Mouse (Mus musculus): Measurements from ENCODE around the gene Adcy6. TPM values are rescaled to one million over a fixed set of nuclear protein-coding genes. Genes with fewer than 3 reads are reported as not detected.

The Adcy6 gene
- total and polyA plus RNA-seq, 3 experiments, result 76.0 to 77.3 TPM; not detected in 1

GRCm38 (mm10) chr15:98541064-98541463, 68.8 kb downstream of the Adcy6 start:
- H3K4me1 ChIP-seq (ENCODE audit: control insufficient read depth in 1 of 2, insufficient read depth in 2 of 2, low read length in 2 of 2), result peaks cover 0 to 11% of the 10 kb centered on the region in 2 experiments; a peak in 3 of 4 replicates
- H3K9me3 ChIP-seq (replicated peaks; ENCODE audit: insufficient read depth, low read length), result no peaks in the 10 kb centered on the region
- H3K79me2 ChIP-seq (ENCODE audit: control insufficient read depth, insufficient read depth, low read length, poor library complexity), result no peaks in the 10 kb centered on the region; the same call in 1 of the 2 replicates
- H3K27me3 ChIP-seq (ENCODE audit: control insufficient read depth in 1 of 2, insufficient read depth in 2 of 2, low read length in 2 of 2), result no peaks in the 10 kb centered on the region
- peak; percentile 57 for DNase-seq (ENCODE audit: low read depth, low spot score)
- TF ChIP-seq CTCF (IDR thresholded peaks at IDR 0.05 in 2 of 3, conservative IDR thresholded peaks at IDR 0.05 in 1 of 3; ENCODE audit: control insufficient read depth in 1 of 3, insufficient read depth in 1 of 3, low read depth in 2 of 3, low read length in 3 of 3, poor library complexity in 1 of 3, severe bottlenecking in 1 of 3) (no peak), GATA1 (IDR thresholded peaks at IDR 0.05; ENCODE audit: low read depth, low read length) (0 out of 2 replicates have a peak, but pooled peaks have one; percentile 30), EP300 (IDR thresholded peaks at IDR 0.05; ENCODE audit: low read depth in 1 of 2, low read length in 2 of 2) (peak in 1 of 2 experiments; percentile 58; a peak in 2 of 4 replicates), TBP (IDR thresholded peaks at IDR 0.05; ENCODE audit: low read depth, low read length) (peak; percentile 87), JUND (IDR thresholded peaks at IDR 0.05; ENCODE audit: low read depth, low read length) (no peak)
- no peak overlapping the region for H3K27ac ChIP-seq (ENCODE audit: control insufficient read depth, low read depth, low read length)
- H3K36me3 ChIP-seq (ENCODE audit: control insufficient read depth in 1 of 2, insufficient read depth in 2 of 2, low read length in 2 of 2), result peaks cover 3 to 63% of the 10 kb centered on the region in 2 experiments; a peak in 2 of 4 replicates
- no peak overlapping the region for H3K4me3 ChIP-seq (ENCODE audit: control insufficient read depth in 1 of 2, insufficient read depth in 1 of 2, low read depth in 2 of 2, low read length in 2 of 2)
- no peak overlapping the region for H3K9ac ChIP-seq (ENCODE audit: control insufficient read depth, low read depth, low read length, poor library complexity, severe bottlenecking)

Other genes with a start within 250 kb of the Adcy6 start
- 0.20 and 0.46 TPM in 2 replicates for gene Olfr283, start 229.1 kb downstream of the Adcy6 start, total RNA-seq (2012; rRNA removed)
- under 1 TPM in 1 of 2 experiments, not detected in 1; 0.11 TPM for gene Olfr283, start 229.1 kb downstream of the Adcy6 start, polyA plus RNA-seq (2012; ENCODE audit: insufficient read depth in 1 of 2, insufficient read length in 2 of 2, low read depth in 1 of 2, low replicate concordance in 2 of 2, missing spikeins in 1 of 2)
- not detected in 2 replicates for gene Olfr282, start 178.9 kb downstream of the Adcy6 start, total RNA-seq (2012; rRNA removed)
- under 1 TPM in 1 of 2 experiments, not detected in 1; 0.18 TPM for gene Olfr282, start 178.9 kb downstream of the Adcy6 start, polyA plus RNA-seq (2012; ENCODE audit: insufficient read depth in 1 of 2, insufficient read length in 2 of 2, low read depth in 1 of 2, low replicate concordance in 2 of 2, missing spikeins in 1 of 2)
- 0.08 TPM in 1 of 2 replicates, not detected in the other for gene Olfr281, start 157.5 kb downstream of the Adcy6 start, total RNA-seq (2012; rRNA removed)
- under 1 TPM in 1 of 2 experiments, not detected in 1; 0.40 TPM for gene Olfr281, start 157.5 kb downstream of the Adcy6 start, polyA plus RNA-seq (2012; ENCODE audit: insufficient read depth in 1 of 2, insufficient read length in 2 of 2, low read depth in 1 of 2, low replicate concordance in 2 of 2, missing spikeins in 1 of 2)
- gene OR5BS1P, start 140.2 kb downstream of the Adcy6 start, total RNA-seq (2012; rRNA removed), result 0.04 TPM in 1 of 2 replicates, not detected in the other
- gene OR5BS1P, start 140.2 kb downstream of the Adcy6 start, polyA plus RNA-seq (2012; ENCODE audit: insufficient read depth in 1 of 2, insufficient read length in 2 of 2, low read depth in 1 of 2, low replicate concordance in 2 of 2, missing spikeins in 1 of 2), result not detected
- not detected in 2 replicates for gene Lalba, start 127.4 kb downstream of the Adcy6 start, total RNA-seq (2012; rRNA removed)
- gene Lalba, start 127.4 kb downstream of the Adcy6 start, polyA plus RNA-seq (2012; ENCODE audit: insufficient read depth in 1 of 2, insufficient read length in 2 of 2, low read depth in 1 of 2, low replicate concordance in 2 of 2, missing spikeins in 1 of 2), result not detected
- gene Olfr279, start 117.7 kb downstream of the Adcy6 start, total RNA-seq (2012; rRNA removed), result under 0.01 TPM in 1 of 2 replicates, not detected in the other
- 10 to 100 TPM in 1 of 2 experiments, under 1 TPM in 1; 0.03 to 81.4 TPM for gene Olfr279, start 117.7 kb downstream of the Adcy6 start, polyA plus RNA-seq (2012; ENCODE audit: insufficient read depth in 1 of 2, insufficient read length in 2 of 2, low read depth in 1 of 2, low replicate concordance in 2 of 2, missing spikeins in 1 of 2)
- gene Kansl2, start 75.8 kb downstream of the Adcy6 start, total RNA-seq (2012; rRNA removed), result 150 and 157 TPM in 2 replicates
- 100 to 1,000 TPM in 1 of 2 experiments, not detected in 1; 170 TPM for gene Kansl2, start 75.8 kb downstream of the Adcy6 start, polyA plus RNA-seq (2012; ENCODE audit: insufficient read depth in 1 of 2, insufficient read length in 2 of 2, low read depth in 1 of 2, low replicate concordance in 2 of 2, missing spikeins in 1 of 2)
- 40.5 and 44.0 TPM in 2 replicates for gene Ccnt1, start 39.2 kb downstream of the Adcy6 start, total RNA-seq (2012; rRNA removed)
- 10 to 100 TPM; 19.5 to 63.2 TPM for gene Ccnt1, start 39.2 kb downstream of the Adcy6 start, polyA plus RNA-seq (2012; ENCODE audit: insufficient read depth in 1 of 2, insufficient read length in 2 of 2, low read depth in 1 of 2, low replicate concordance in 2 of 2, missing spikeins in 1 of 2)
- gene 4930415O20Rik, start 39.1 kb downstream of the Adcy6 start, total RNA-seq (2012; rRNA removed), result 0.50 TPM in 1 of 2 replicates, not detected in the other
- under 1 TPM in 1 of 2 experiments, not detected in 1; 0.31 TPM for gene 4930415O20Rik, start 39.1 kb downstream of the Adcy6 start, polyA plus RNA-seq (2012; ENCODE audit: insufficient read depth in 1 of 2, insufficient read length in 2 of 2, low read depth in 1 of 2, low replicate concordance in 2 of 2, missing spikeins in 1 of 2)
- gene Cacnb3, start 20.8 kb upstream of the Adcy6 start, total RNA-seq (2012; rRNA removed), result 1.4 TPM in 2 replicates
- 1 to 10 TPM in 1 of 2 experiments, not detected in 1; 8.5 TPM for gene Cacnb3, start 20.8 kb upstream of the Adcy6 start, polyA plus RNA-seq (2012; ENCODE audit: insufficient read depth in 1 of 2, insufficient read length in 2 of 2, low read depth in 1 of 2, low replicate concordance in 2 of 2, missing spikeins in 1 of 2)
- 193 and 213 TPM in 2 replicates for gene Ddx23, start 52.8 kb upstream of the Adcy6 start, total RNA-seq (2012; rRNA removed)
- 100 to 1,000 TPM; 194 to 252 TPM for gene Ddx23, start 52.8 kb upstream of the Adcy6 start, polyA plus RNA-seq (2012; ENCODE audit: insufficient read depth in 1 of 2, insufficient read length in 2 of 2, low read depth in 1 of 2, low replicate concordance in 2 of 2, missing spikeins in 1 of 2)
- gene Rnd1, start 67.4 kb upstream of the Adcy6 start, total RNA-seq (2012; rRNA removed), result 5.8 and 6.0 TPM in 2 replicates
- 1 to 10 TPM in 1 of 2 experiments, not detected in 1; 5.5 TPM for gene Rnd1, start 67.4 kb upstream of the Adcy6 start, polyA plus RNA-seq (2012; ENCODE audit: insufficient read depth in 1 of 2, insufficient read length in 2 of 2, low read depth in 1 of 2, low replicate concordance in 2 of 2, missing spikeins in 1 of 2)
- gene Ccdc65, start 98.1 kb upstream of the Adcy6 start, total RNA-seq (2012; rRNA removed), result not detected in 2 replicates
- gene Ccdc65, start 98.1 kb upstream of the Adcy6 start, polyA plus RNA-seq (2012; ENCODE audit: insufficient read depth in 1 of 2, insufficient read length in 2 of 2, low read depth in 1 of 2, low replicate concordance in 2 of 2, missing spikeins in 1 of 2), result under 1 TPM in 1 of 2 experiments, not detected in 1; 0.13 TPM
- 109 and 160 TPM in 2 replicates for gene Fkbp11, start 118.1 kb upstream of the Adcy6 start, total RNA-seq (2012; rRNA removed)
- 100 to 1,000 TPM in 1 of 2 experiments, not detected in 1; 118 TPM for gene Fkbp11, start 118.1 kb upstream of the Adcy6 start, polyA plus RNA-seq (2012; ENCODE audit: insufficient read depth in 1 of 2, insufficient read length in 2 of 2, low read depth in 1 of 2, low replicate concordance in 2 of 2, missing spikeins in 1 of 2)
- 37.4 and 41.1 TPM in 2 replicates for gene Arf3, start 153.1 kb upstream of the Adcy6 start, total RNA-seq (2012; rRNA removed)
- gene Arf3, start 153.1 kb upstream of the Adcy6 start, polyA plus RNA-seq (2012; ENCODE audit: insufficient read depth in 1 of 2, insufficient read length in 2 of 2, low read depth in 1 of 2, low replicate concordance in 2 of 2, missing spikeins in 1 of 2), result 100 to 1,000 TPM; 140 to 239 TPM
- gene Wnt10b, start 168.1 kb upstream of the Adcy6 start, total RNA-seq (2012; rRNA removed), result 0.13 and 0.23 TPM in 2 replicates
- under 1 TPM in 1 of 2 experiments, not detected in 1; 0.14 TPM for gene Wnt10b, start 168.1 kb upstream of the Adcy6 start, polyA plus RNA-seq (2012; ENCODE audit: insufficient read depth in 1 of 2, insufficient read length in 2 of 2, low read depth in 1 of 2, low replicate concordance in 2 of 2, missing spikeins in 1 of 2)
- not detected in 2 replicates for gene Wnt1, start 179.8 kb upstream of the Adcy6 start, total RNA-seq (2012; rRNA removed)
- not detected for gene Wnt1, start 179.8 kb upstream of the Adcy6 start, polyA plus RNA-seq (2012; ENCODE audit: insufficient read depth in 1 of 2, insufficient read length in 2 of 2, low read depth in 1 of 2, low replicate concordance in 2 of 2, missing spikeins in 1 of 2)
- 2.8 and 4.0 TPM in 2 replicates for gene Ddn, start 199.4 kb upstream of the Adcy6 start, total RNA-seq (2012; rRNA removed)
- gene Ddn, start 199.4 kb upstream of the Adcy6 start, polyA plus RNA-seq (2012; ENCODE audit: insufficient read depth in 1 of 2, insufficient read length in 2 of 2, low read depth in 1 of 2, low replicate concordance in 2 of 2, missing spikeins in 1 of 2), result 1 to 10 TPM in 1 of 2 experiments, not detected in 1; 4.2 TPM
- 122 and 126 TPM in 2 replicates for gene Prkag1, start 221.4 kb upstream of the Adcy6 start, total RNA-seq (2012; rRNA removed)
- 100 to 1,000 TPM; 141 to 348 TPM for gene Prkag1, start 221.4 kb upstream of the Adcy6 start, polyA plus RNA-seq (2012; ENCODE audit: insufficient read depth in 1 of 2, insufficient read length in 2 of 2, low read depth in 1 of 2, low replicate concordance in 2 of 2, missing spikeins in 1 of 2)